Mouse (Mus musculus) hindbrain, embryonic 14.5 days (tissue): Measurements from ENCODE around the gene Efl1. TPM values are rescaled to one million over a fixed set of nuclear protein-coding genes. Genes with fewer than 3 reads are reported as not detected.
"Not testable (repeated sequence)": the region's sequence is repeated elsewhere in the genome, so short reads cannot be mapped to it uniquely, and the experiment has no call there.

ENCODE experiments used
- ATAC-seq: fragments of 200-750 bp; cut with Nextera tagmentation; 2 replicates; pipeline ENCODE4 v1.8.0; 2017; ENCODE audit warnings: moderate number of reproducible peaks, mild to moderate bottlenecking, moderate TSS enrichment, moderate library complexity; ENCODE audit not compliant: low FRiP score
- DNase-seq: peaks from one replicate; pipeline ENCODE4 v3.0.0-alpha.2; 2015; ENCODE audit warnings: low spot score
- H3K27ac ChIP-seq: fragments of 300-500 bp; sonication (generic); 2 replicates; pipeline ENCODE4 v1.5.1; 2014; ENCODE audit warnings: mild to moderate bottlenecking, moderate library complexity
- H3K27me3 ChIP-seq: fragments of 300-500 bp; sonication (generic); 2 replicates; pipeline ENCODE4 v1.6.1; 2014; ENCODE audit warnings: mild to moderate bottlenecking, low read length, mixed read lengths; ENCODE audit not compliant: control insufficient read depth, insufficient read depth
- H3K36me3 ChIP-seq: fragments of 300-500 bp; sonication (generic); replicated peaks from 2 replicates; pipeline ENCODE4 v1.6.1; 2014; ENCODE audit not compliant: control insufficient read depth, insufficient read depth
- H3K4me1 ChIP-seq: fragments of 300-500 bp; sonication (generic); replicated peaks from 2 replicates; pipeline ENCODE4 v1.6.1; 2014; ENCODE audit warnings: antibody characterized with exemption, low read length, mixed read lengths; ENCODE audit not compliant: control insufficient read depth, insufficient read depth
- H3K4me2 ChIP-seq: fragments of 300-500 bp; sonication (generic); replicated peaks from 2 replicates; pipeline ENCODE4 v1.6.1; 2014; ENCODE audit warnings: mild to moderate bottlenecking, moderate library complexity
- H3K4me3 ChIP-seq: fragments of 300-500 bp; sonication (generic); replicated peaks from 2 replicates; pipeline ENCODE4 v1.5.1; 2014; ENCODE audit warnings: mild to moderate bottlenecking, low read length
- H3K9ac ChIP-seq: fragments of 300-500 bp; sonication (generic); 2 replicates; pipeline ENCODE4 v1.6.1; 2014
- H3K9me3 ChIP-seq: fragments of 300-500 bp; sonication (generic); 2 replicates; pipeline ENCODE4 v1.6.1; 2016; ENCODE audit warnings: low read length; ENCODE audit not compliant: control insufficient read depth
- WGBS: fragments of 180-500 bp; shearing (Covaris S2); extraction: QIAGEN DNeasy Blood & Tissue Kit; methylation state at CpG from one replicate; pipeline ENCODE4 v1.1.7; 2014; 5-methylcytosine and 5-hydroxymethylcytosine counted together
- polyA plus RNA-seq: library from polyadenylated mRNA; unstranded; fragments of >200 nt; fragmentation: Nextera tagmentation; extraction: Ambion mirVana; gene quantifications from 2 replicates; pipeline ENCODE4 v1.2.1, GENCODE M21; 2014

The Efl1 gene
- polyA plus RNA-seq, 1 experiment from 2014 or later = 22.4 TPM

GRCm38 (mm10) chr7:82770207-82770606, 121.8 kb downstream of the Efl1 start:
- Histone ChIP-seq H3K27ac (no peak overlapping the region), H3K9ac (no peak overlapping the region), H3K9me3 (no peaks in the 10 kb centered on the region), H3K27me3 (no peaks in the 10 kb centered on the region), H3K4me3 (no peak overlapping the region), H3K4me1 (no peaks in the 10 kb centered on the region; the same call in 1 of the 2 replicates), H3K4me2 (no peak overlapping the region), H3K36me3 (no peaks in the 10 kb centered on the region)
- DNase-seq (peak; percentile 35), ATAC-seq (peak; percentile 25; the same call in 1 of the 2 replicates)
- WGBS = 30% methylated on average over 6 of the region's 6 CpGs

GRCm38 (mm10) chr7:82770957-82771660, 122.7 kb downstream of the Efl1 start:
- 91% methylated on average over 22 of the region's 29 CpGs for WGBS
- H3K27ac ChIP-seq, DNase-seq: not testable (repeated sequence)

GRCm38 (mm10) chr7:82771661-82772021, 123.2 kb downstream of the Efl1 start:
- H3K4me2 ChIP-seq, DNase-seq, H3K27me3 ChIP-seq, H3K9me3 ChIP-seq, H3K9ac ChIP-seq, H3K4me3 ChIP-seq, H3K36me3 ChIP-seq, H3K4me1 ChIP-seq, ATAC-seq, H3K27ac ChIP-seq: not testable (repeated sequence)
- WGBS = 86% methylated on average over 25 of the region's 25 CpGs

More at GRCm38 (mm10) chr7:82770957-82771660, 122.7 kb downstream of the Efl1 start:
- not testable (repeated sequence) for H3K4me2 ChIP-seq, H3K9ac ChIP-seq, H3K27me3 ChIP-seq, H3K4me1 ChIP-seq, H3K9me3 ChIP-seq, H3K4me3 ChIP-seq, ATAC-seq, H3K36me3 ChIP-seq

- Histone ChIP-seq H3K4me2 (no peak overlapping the region), H3K27ac (no peak overlapping the region), H3K27me3 (no peaks in the 10 kb centered on the region), H3K36me3 (no peaks in the 10 kb centered on the region), H3K4me3 (no peak overlapping the region), H3K9ac (no peak overlapping the region), H3K9me3 (no peaks in the 10 kb centered on the region), H3K4me1 (no peaks in the 10 kb centered on the region; the same call in 1 of the 2 replicates)
- no peak for ATAC-seq
- 52% methylated on average over 14 of the region's 14 CpGs for WGBS
- no peak for DNase-seq
Observed at GRCm38 (mm10) chr7:82772481-82772880, 124.1 kb downstream of the Efl1 start.

- H3K9ac ChIP-seq = no peak overlapping the region
- no peaks in the 10 kb centered on the region; the same call in 1 of the 2 replicates for H3K4me1 ChIP-seq
- H3K27ac ChIP-seq = no peak overlapping the region
- H3K36me3 ChIP-seq = peaks cover 4% of the 10 kb centered on the region; the same call in 1 of the 2 replicates
- no peak overlapping the region for H3K4me2 ChIP-seq
- H3K27me3 ChIP-seq = no peaks in the 10 kb centered on the region
- H3K9me3 ChIP-seq = no peaks in the 10 kb centered on the region
- no peak for ATAC-seq
- 65% methylated on average over 9 of the region's 9 CpGs for WGBS
- no peak overlapping the region for H3K4me3 ChIP-seq
- DNase-seq = no peak
Observed at GRCm38 (mm10) chr7:82773150-82773549, 124.7 kb downstream of the Efl1 start.

GRCm38 (mm10) chr7:82773884-82774283, 125.5 kb downstream of the Efl1 start:
- WGBS = 92% methylated on average over 6 of the region's 6 CpGs
- no peak for DNase-seq

GRCm38 (mm10) chr7:82775090-82775489, 126.7 kb downstream of the Efl1 start:
- H3K4me2 ChIP-seq = no peak overlapping the region
- H3K9ac ChIP-seq = no peak overlapping the region
- H3K27me3 ChIP-seq = no peaks in the 10 kb centered on the region
- ATAC-seq (no peak), DNase-seq (no peak)
- peaks cover 4% of the 10 kb centered on the region; the same call in 1 of the 2 replicates for H3K36me3 ChIP-seq
- no peak overlapping the region for H3K27ac ChIP-seq
- H3K4me3 ChIP-seq = no peak overlapping the region
- no peaks in the 10 kb centered on the region for H3K9me3 ChIP-seq
- no peaks in the 10 kb centered on the region for H3K4me1 ChIP-seq
- WGBS = 93% methylated on average over 3 of the region's 3 CpGs

More at GRCm38 (mm10) chr7:82773884-82774283, 125.5 kb downstream of the Efl1 start:
- Histone ChIP-seq H3K36me3 (peaks cover 4% of the 10 kb centered on the region; the same call in 1 of the 2 replicates), H3K4me1 (no peaks in the 10 kb centered on the region; the same call in 1 of the 2 replicates), H3K27ac (no peak overlapping the region), H3K4me2 (no peak overlapping the region), H3K9ac (no peak overlapping the region), H3K27me3 (no peaks in the 10 kb centered on the region), H3K9me3 (no peaks in the 10 kb centered on the region), H3K4me3 (no peak overlapping the region)
- ATAC-seq = no peak

GRCm38 (mm10) chr7:82783071-82783470, 134.7 kb downstream of the Efl1 start:
- Histone ChIP-seq H3K27me3 (no peaks in the 10 kb centered on the region), H3K9me3 (no peaks in the 10 kb centered on the region), H3K4me1 (no peaks in the 10 kb centered on the region), H3K9ac (no peak overlapping the region), H3K36me3 (no peaks in the 10 kb centered on the region; the same call in 1 of the 2 replicates), H3K4me3 (no peak overlapping the region), H3K4me2 (no peak overlapping the region), H3K27ac (no peak overlapping the region)
- WGBS = 91% methylated on average over 2 of the region's 2 CpGs
- DNase-seq = no peak
- ATAC-seq = no peak

- Histone ChIP-seq H3K4me3 (no peak overlapping the region), H3K9me3 (no peaks in the 10 kb centered on the region), H3K4me1 (no peaks in the 10 kb centered on the region), H3K36me3 (no peaks in the 10 kb centered on the region), H3K4me2 (no peak overlapping the region), H3K27me3 (no peaks in the 10 kb centered on the region), H3K9ac (no peak overlapping the region), H3K27ac (no peak overlapping the region)
- 32% methylated on average over 6 of the region's 6 CpGs for WGBS
- ATAC-seq (no peak), DNase-seq (no peak)
Observed at GRCm38 (mm10) chr7:82783693-82784092, 135.3 kb downstream of the Efl1 start.
